Comparison of ENCODE assay signal across 25 mouse cellular contexts in genomic region chr15:84351342-84351741, GRCm38 (mm10). TPM values are rescaled to one million over a fixed set of nuclear protein-coding genes. Genes with fewer than 3 reads are reported as not detected.
A peak's percentile ranks its signal among the peaks of the same experiment; 100 is the strongest.
DNase-seq lines count a peak whose midpoint lies in the region; ATAC-seq and TF ChIP-seq lines count a peak whose summit lies in the region.
"Had no signal": no experiment of that assay in that cellular context is flagged by ENCODE, and none has a peak within 500 bp of the region (broad histone marks: within the 10 kb centered on the region; RNA-seq: fewer than 3 reads in every experiment).

No protein-coding gene starts in this region.

- peaks cover 9% of the 10 kb centered on the region for H3K9me3 ChIP-seq in forebrain, embryonic 13.5 days (replicated peaks)
- 0 out of 2 replicates have a peak, but pooled peaks cover 5% of the 10 kb centered on the region for H3K9me3 ChIP-seq in forebrain, postnatal 0 days (ENCODE audit: low read length)
- H3K9me3 ChIP-seq in lung, postnatal 0 days (ENCODE audit: low read length): peaks cover 3% of the 10 kb centered on the region; the same call in 1 of the 2 replicates
- H3K9me3 ChIP-seq: heart, embryonic 10.5 days had no signal

- no peak for TF ChIP-seq EP300 in lung, postnatal 0 days (IDR thresholded peaks at IDR 0.05)

- H3K4me2 ChIP-seq in forebrain, embryonic 13.5 days: no peak overlapping the region
- H3K4me2 ChIP-seq in forebrain, postnatal 0 days (ENCODE audit: low read depth): no peak overlapping the region
- H3K4me2 ChIP-seq in lung, postnatal 0 days (replicated peaks; ENCODE audit: low read depth, low read length): no peak overlapping the region
- H3K4me2 ChIP-seq: forebrain, embryonic 12.5 days; limb, embryonic 12.5 days; liver, embryonic 13.5 days; midbrain, embryonic 12.5 days had no signal

- no peak for TF ChIP-seq CTCF in forebrain, postnatal 0 days (IDR thresholded peaks at IDR 0.05; ENCODE audit: low read depth)
- TF ChIP-seq CTCF in lung, postnatal 0 days (IDR thresholded peaks at IDR 0.05): no peak

- no peak overlapping the region for H3K9ac ChIP-seq in forebrain, embryonic 13.5 days
- H3K9ac ChIP-seq in forebrain, postnatal 0 days: no peak overlapping the region
- H3K9ac ChIP-seq in lung, postnatal 0 days (replicated peaks; ENCODE audit: low read depth): no peak overlapping the region
- H3K9ac ChIP-seq: forebrain, embryonic 12.5 days; limb, embryonic 12.5 days; liver, embryonic 13.5 days; midbrain, embryonic 12.5 days had no signal

- H3K27ac ChIP-seq in forebrain, embryonic 13.5 days: 0 out of 2 replicates have a peak overlapping the region, but pooled peaks have one; percentile 75
- H3K27ac ChIP-seq in forebrain, postnatal 0 days (ENCODE audit: low read depth, low read length): no peak overlapping the region
- no peak overlapping the region for H3K27ac ChIP-seq in lung, postnatal 0 days (ENCODE audit: low read length)
- H3K27ac ChIP-seq: gastrocnemius, adult 2 months; heart, embryonic 10.5 days; liver, embryonic 13.5 days had no signal

- 92% methylated on average over 7 of the region's 7 CpGs for WGBS in forebrain, embryonic 13.5 days
- WGBS in forebrain, postnatal 0 days: 88% methylated on average over 7 of the region's 7 CpGs
- WGBS in lung, postnatal 0 days: 74% methylated on average over 7 of the region's 7 CpGs

- H3K36me3 ChIP-seq in forebrain, embryonic 13.5 days (ENCODE audit: poor library complexity, severe bottlenecking): no peaks in the 10 kb centered on the region
- no peaks in the 10 kb centered on the region for H3K36me3 ChIP-seq in forebrain, postnatal 0 days (ENCODE audit: insufficient read depth)
- H3K36me3 ChIP-seq in lung, postnatal 0 days (ENCODE audit: insufficient read depth, low read length): no peaks in the 10 kb centered on the region
- H3K36me3 ChIP-seq: forebrain, embryonic 12.5 days; heart, embryonic 10.5 days; limb, embryonic 12.5 days; liver, embryonic 13.5 days; midbrain, embryonic 12.5 days had no signal

- ATAC-seq in forebrain, embryonic 13.5 days: no peak
- ATAC-seq in forebrain, postnatal 0 days: no peak
- ATAC-seq in lung, postnatal 0 days: no peak
- ATAC-seq in common myeloid progenitor, adult 5-6 weeks (replicated peaks; ENCODE audit: low read depth, poor library complexity, severe bottlenecking): peak; percentile 59
- ATAC-seq in erythroid progenitor cell, adult 5-6 weeks (replicated peaks; ENCODE audit: low FRiP score, poor library complexity, severe bottlenecking): no peak
- ATAC-seq: CD4-positive, CD25-positive, alpha-beta regulatory T cell, adult 4 months; hindbrain, postnatal 0 days; intestine, embryonic 16.5 days had no signal

- no peak overlapping the region for H3K4me3 ChIP-seq in forebrain, embryonic 13.5 days
- no peak overlapping the region for H3K4me3 ChIP-seq in forebrain, postnatal 0 days (ENCODE audit: low read depth, low read length)
- no peak overlapping the region for H3K4me3 ChIP-seq in lung, postnatal 0 days (ENCODE audit: low read depth, low read length)
- H3K4me3 ChIP-seq: forebrain, embryonic 12.5 days; gastrocnemius, adult 2 months; heart, embryonic 10.5 days; limb, embryonic 12.5 days; liver, embryonic 13.5 days; midbrain, embryonic 12.5 days; myocyte had no signal

- peaks cover 19% of the 10 kb centered on the region for H3K4me1 ChIP-seq in forebrain, embryonic 13.5 days
- peaks cover 6% of the 10 kb centered on the region; the same call in 1 of the 2 replicates for H3K4me1 ChIP-seq in forebrain, postnatal 0 days (ENCODE audit: insufficient read depth)
- H3K4me1 ChIP-seq in lung, postnatal 0 days (ENCODE audit: insufficient read depth, low read depth, low read length): no peaks in the 10 kb centered on the region
- H3K4me1 ChIP-seq: liver, embryonic 13.5 days had no signal

- DNase-seq in forebrain, postnatal 0 days: no peak
- peak; percentile 17 for DNase-seq in lung, postnatal 0 days (ENCODE audit: low spot score)
- DNase-seq in lung, postnatal 10 days: no peak
- peak; percentile 12 to 23 for DNase-seq in monocyte, adult 2 months (ENCODE audit: low read depth in 1 of 2, low spot score in 2 of 2)
- no peak for DNase-seq in right cerebral cortex, postnatal 36 days (ENCODE audit: low spot score in 2 of 2)
- DNase-seq: adrenal gland, postnatal 36 days; cerebellum, adult 9-10 months; gastrocnemius, adult 2 months; kidney, postnatal 36 days; layer of hippocampus, postnatal 36 days; liver, embryonic 13.5 days; lung, postnatal 4 days; thymus, adult 2 months; thymus, postnatal 4 days had no signal

- H3K27me3 ChIP-seq in forebrain, embryonic 13.5 days: no peaks in the 10 kb centered on the region
- H3K27me3 ChIP-seq in forebrain, postnatal 0 days (ENCODE audit: insufficient read depth, low read length): no peaks in the 10 kb centered on the region
- no peaks in the 10 kb centered on the region for H3K27me3 ChIP-seq in lung, postnatal 0 days (replicated peaks; ENCODE audit: insufficient read depth, low read length)
- H3K27me3 ChIP-seq: forebrain, embryonic 12.5 days; limb, embryonic 12.5 days; liver, embryonic 13.5 days; midbrain, embryonic 12.5 days had no signal

RNA-seq across cellular contexts. Expression of gene Parvg, which starts 27.5 kb away (rescaled TPM):
- polyA plus RNA-seq in forebrain, embryonic 13.5 days (2015; fragmentation: Nextera tagmentation; extraction: Ambion mirVana): 0.64 and 0.66 TPM in 2 replicates
- 1.6 and 2.1 TPM in 2 replicates for total RNA-seq in forebrain, postnatal 0 days (2014; rRNA removed)
- polyA plus RNA-seq in forebrain, postnatal 0 days (2015; fragmentation: Nextera tagmentation; extraction: Ambion mirVana): 1.6 and 1.7 TPM in 2 replicates
- 4.3 and 4.8 TPM in 2 replicates for polyA plus RNA-seq in lung, postnatal 0 days (2015; fragmentation: Nextera tagmentation; extraction: Ambion mirVana)
- total RNA-seq in common myeloid progenitor, adult 5-6 weeks (2017): 172 and 201 TPM in 2 replicates
- total RNA-seq in erythroid progenitor cell, adult 5-6 weeks (2015; ENCODE audit: low replicate concordance): 27.4 and 29.3 TPM in 2 replicates
- 22.2 and 31.4 TPM in 2 replicates for total RNA-seq in erythroid progenitor cell, adult 5-6 weeks (2017; ENCODE audit: low replicate concordance)

Comparison
In these comparisons a context has a peak if more than half of its experiments do, and no peak if none do; other contexts are left out.
1. DNase-seq: peak in lung, postnatal 0 days (single experiment) and monocyte, adult 2 months (2 of 2); none in forebrain, postnatal 0 days (single experiment), lung, postnatal 10 days (single experiment) and right cerebral cortex, postnatal 36 days (0 of 2).